Mouse (Mus musculus) intestine, embryonic 16.5 days (tissue): ENCODE data around the gene Trpv1. TPM values are rescaled to one million over a fixed set of nuclear protein-coding genes. Genes with fewer than 3 reads are reported as not detected.

ENCODE experiments used
- ATAC-seq: fragments of 200-750 bp; cut with Nextera tagmentation; 2 replicates; pipeline ENCODE4 v1.8.0; 2017; ENCODE audit warnings: moderate TSS enrichment, moderate library complexity
- H3K27ac ChIP-seq: fragments of 300-500 bp; sonication (generic); 2 replicates; pipeline ENCODE4 v1.5.1; 2014; ENCODE audit warnings: mild to moderate bottlenecking, low read length
- H3K27me3 ChIP-seq: fragments of 300-500 bp; sonication (generic); replicated peaks from 2 replicates; pipeline ENCODE4 v1.6.1; 2014; ENCODE audit warnings: low read length, control low read depth, mixed read lengths; ENCODE audit not compliant: control insufficient read depth, insufficient read depth
- H3K36me3 ChIP-seq: fragments of 300-500 bp; sonication (generic); 2 replicates; pipeline ENCODE4 v1.6.1; 2014; ENCODE audit warnings: low read length, control low read depth; ENCODE audit not compliant: control insufficient read depth, insufficient read depth
- H3K4me1 ChIP-seq: fragments of 300-500 bp; sonication (generic); 2 replicates; pipeline ENCODE4 v1.6.1; 2014; ENCODE audit warnings: low read length, control low read depth, mixed read lengths; ENCODE audit not compliant: control insufficient read depth, insufficient read depth
- H3K4me2 ChIP-seq: fragments of 300-500 bp; sonication (generic); 2 replicates; pipeline ENCODE4 v1.6.1; 2014; ENCODE audit warnings: low read depth, low read length, control low read depth
- H3K4me3 ChIP-seq: fragments of 300-500 bp; sonication (generic); 2 replicates; pipeline ENCODE4 v1.5.1; 2014; ENCODE audit warnings: mild to moderate bottlenecking, low read length
- H3K9ac ChIP-seq: fragments of 300-500 bp; sonication (generic); 2 replicates; pipeline ENCODE4 v1.6.1; 2014; ENCODE audit warnings: low read depth, low read length
- H3K9me3 ChIP-seq: fragments of 300-500 bp; sonication (generic); 2 replicates; pipeline ENCODE4 v1.6.1; 2016; ENCODE audit warnings: low read length, control low read depth; ENCODE audit not compliant: control insufficient read depth
- WGBS: fragments of 180-500 bp; shearing (Covaris S2); extraction: QIAGEN DNeasy Blood & Tissue Kit; methylation state at CpG from one replicate; pipeline ENCODE4 v1.1.7; 2014; 5-methylcytosine and 5-hydroxymethylcytosine counted together
- polyA plus RNA-seq: library from polyadenylated mRNA; unstranded; fragments of >200 nt; fragmentation: Nextera tagmentation; extraction: Ambion mirVana; gene quantifications from 2 replicates; pipeline ENCODE4 v1.2.1, GENCODE M21; 2015

Trpv1 gene
- polyA plus RNA-seq, 1 experiment from 2014 or later: 0.12 TPM

GRCm38 (mm10) chr11:73225856-73226255 lies 8.2 kb upstream of the Trpv1 start:
- ATAC-seq: no peak

GRCm38 (mm10) chr11:73228881-73229280 lies 5.2 kb upstream of the Trpv1 start:
- H3K9ac ChIP-seq: no peak overlapping the region
- no peaks in the 10 kb centered on the region for H3K36me3 ChIP-seq
- WGBS: 74% methylated on average over 5 of the region's 5 CpGs
- no peaks in the 10 kb centered on the region for H3K4me1 ChIP-seq
- no peak overlapping the region for H3K27ac ChIP-seq
- H3K4me3 ChIP-seq: no peak overlapping the region
- no peak for ATAC-seq
- no peak overlapping the region for H3K4me2 ChIP-seq
- H3K27me3 ChIP-seq: 0 out of 2 replicates have a peak, but pooled peaks cover 2% of the 10 kb centered on the region
- no peaks in the 10 kb centered on the region for H3K9me3 ChIP-seq

More at GRCm38 (mm10) chr11:73225856-73226255, 8.2 kb upstream of the Trpv1 start:
- Histone ChIP-seq H3K27me3 (no peaks in the 10 kb centered on the region), H3K27ac (no peak overlapping the region), H3K4me2 (no peak overlapping the region), H3K9ac (no peak overlapping the region), H3K9me3 (no peaks in the 10 kb centered on the region), H3K36me3 (no peaks in the 10 kb centered on the region), H3K4me1 (no peaks in the 10 kb centered on the region), H3K4me3 (no peak overlapping the region)
- 87% methylated on average over 6 of the region's 6 CpGs for WGBS

- Histone ChIP-seq H3K9ac (no peak overlapping the region), H3K27ac (no peak overlapping the region), H3K4me1 (no peaks in the 10 kb centered on the region), H3K36me3 (no peaks in the 10 kb centered on the region), H3K4me3 (no peak overlapping the region), H3K4me2 (no peak overlapping the region), H3K27me3 (0 out of 2 replicates have a peak, but pooled peaks cover 2% of the 10 kb centered on the region), H3K9me3 (no peaks in the 10 kb centered on the region)
- no peak for ATAC-seq
- WGBS: 85% methylated on average over 5 of the region's 5 CpGs
Measured at GRCm38 (mm10) chr11:73230081-73230480, 4.0 kb upstream of the Trpv1 start.

- no peak for ATAC-seq
- WGBS: 56% methylated on average over 2 of the region's 2 CpGs
- no peak overlapping the region for H3K27ac ChIP-seq
Measured at GRCm38 (mm10) chr11:73232513-73232912, 1.6 kb upstream of the Trpv1 start.

GRCm38 (mm10) chr11:73235990-73236701 lies 2.1 kb downstream of the Trpv1 start:
- Histone ChIP-seq H3K27me3 (no peaks in the 10 kb centered on the region), H3K36me3 (no peaks in the 10 kb centered on the region), H3K4me1 (peaks cover 5% of the 10 kb centered on the region; the same call in 1 of the 2 replicates), H3K9me3 (no peaks in the 10 kb centered on the region), H3K9ac (no peak overlapping the region), H3K4me2 (no peak overlapping the region), H3K27ac (peak overlapping the region; percentile 81), H3K4me3 (no peak overlapping the region)
- ATAC-seq: peak; percentile 66
- 34% methylated on average over 5 of the region's 5 CpGs for WGBS

More at GRCm38 (mm10) chr11:73232513-73232912, 1.6 kb upstream of the Trpv1 start:
- Histone ChIP-seq H3K4me3 (no peak overlapping the region), H3K36me3 (no peaks in the 10 kb centered on the region), H3K9me3 (no peaks in the 10 kb centered on the region), H3K27me3 (0 out of 2 replicates have a peak, but pooled peaks cover 2% of the 10 kb centered on the region), H3K4me1 (peaks cover 5% of the 10 kb centered on the region; the same call in 1 of the 2 replicates), H3K9ac (no peak overlapping the region), H3K4me2 (no peak overlapping the region)

GRCm38 (mm10) chr11:73236731-73237130 lies 2.6 kb downstream of the Trpv1 start:
- Histone ChIP-seq H3K4me3 (no peak overlapping the region), H3K9me3 (no peaks in the 10 kb centered on the region), H3K27me3 (no peaks in the 10 kb centered on the region), H3K27ac (no peak overlapping the region), H3K4me2 (no peak overlapping the region), H3K36me3 (no peaks in the 10 kb centered on the region), H3K4me1 (peaks cover 5% of the 10 kb centered on the region; the same call in 1 of the 2 replicates), H3K9ac (no peak overlapping the region)
- 60% methylated on average over 3 of the region's 3 CpGs for WGBS
- ATAC-seq: no peak

- Histone ChIP-seq H3K4me2 (no peak overlapping the region; the same call in 1 of the 2 replicates), H3K27me3 (no peaks in the 10 kb centered on the region), H3K27ac (peak overlapping the region; percentile 68), H3K9ac (0 out of 2 replicates have a peak overlapping the region, but pooled peaks have one; percentile 16), H3K4me1 (no peaks in the 10 kb centered on the region), H3K4me3 (no peak overlapping the region), H3K9me3 (no peaks in the 10 kb centered on the region), H3K36me3 (no peaks in the 10 kb centered on the region)
- ATAC-seq: peak; percentile 65
- 60% methylated on average over 6 of the region's 6 CpGs for WGBS
Measured at GRCm38 (mm10) chr11:73242199-73242598, 8.1 kb downstream of the Trpv1 start.

GRCm38 (mm10) chr11:73242777-73243176 lies 8.7 kb downstream of the Trpv1 start:
- Histone ChIP-seq H3K4me2 (no peak overlapping the region; the same call in 1 of the 2 replicates), H3K9me3 (no peaks in the 10 kb centered on the region), H3K27me3 (no peaks in the 10 kb centered on the region), H3K4me1 (no peaks in the 10 kb centered on the region), H3K27ac (peak overlapping the region; percentile 68), H3K9ac (no peak overlapping the region), H3K4me3 (no peak overlapping the region), H3K36me3 (no peaks in the 10 kb centered on the region)
- WGBS: 75% methylated on average over 4 of the region's 4 CpGs
- ATAC-seq: peak; percentile 81

- Histone ChIP-seq H3K4me1 (no peaks in the 10 kb centered on the region), H3K27ac (no peak overlapping the region), H3K9ac (no peak overlapping the region), H3K27me3 (no peaks in the 10 kb centered on the region), H3K4me2 (no peak overlapping the region), H3K36me3 (no peaks in the 10 kb centered on the region), H3K4me3 (no peak overlapping the region), H3K9me3 (no peaks in the 10 kb centered on the region)
- peak; percentile 77 for ATAC-seq
- WGBS: 64% methylated on average over 4 of the region's 4 CpGs
Measured at GRCm38 (mm10) chr11:73257362-73257945, 23.4 kb downstream of the Trpv1 start.
